Mouse (Mus musculus) cortical plate, adult 2 months (tissue): ENCODE measurements around the gene Traip.

Source experiments
- CTCF ChIP-seq: fragments of 200-500 bp; IDR thresholded peaks from 2 replicates; pipeline ENCODE4 v1.5.1; 2011; ENCODE audit warnings: mild to moderate bottlenecking, control low read depth, low read length; ENCODE audit not compliant: insufficient read depth; ENCODE audit errors: extremely low read depth
- POLR2A ChIP-seq: fragments of 200-500 bp; IDR thresholded peaks from 2 replicates; pipeline ENCODE4 v1.6.1; 2011; ENCODE audit warnings: mild to moderate bottlenecking, low read length, control low read depth; ENCODE audit not compliant: insufficient read depth; ENCODE audit errors: extremely low read depth

GRCm38 (mm10) chr9:107936831-107937230 is 13.1 kb upstream of the Traip start:
- no peak for TF ChIP-seq CTCF
- TF ChIP-seq POLR2A = no peak
